11 mouse cellular contexts compared by ENCODE assay signal in genomic region chr4:33893841-33894240, GRCm38 (mm10). TPM values are rescaled to one million over a fixed set of nuclear protein-coding genes. Genes with fewer than 3 reads are reported as not detected.
DNase-seq lines count a peak whose midpoint lies in the region; ATAC-seq lines count a peak whose summit lies in the region.
"Had no signal": no experiment of that assay in that cellular context is flagged by ENCODE, and none has a peak within 500 bp of the region (broad histone marks: within the 10 kb centered on the region; RNA-seq: fewer than 3 reads in every experiment).

No protein-coding gene starts in this region.

- DNase-seq in cerebellum, adult 11 months = peak; percentile 52
- DNase-seq in cerebellum, postnatal 25 days = peak; percentile 76 to 77
- DNase-seq in layer of hippocampus, adult 8-10 months (ENCODE audit: low spot score in 2 of 2) = peak; percentile 63 to 70
- DNase-seq in left cerebral cortex, postnatal 25 days (ENCODE audit: low spot score in 2 of 2) = peak; percentile 78 to 94
- DNase-seq in heart, postnatal 10 days = no peak
- no peak for DNase-seq in embryo, embryonic 10 days (ENCODE audit: low spot score)
- DNase-seq in adrenal gland, adult (ENCODE audit: inconsistent age in 2 of 2, low spot score in 1 of 2) = no peak
- DNase-seq: liver; lung, postnatal 14 days had no signal

- intact Hi-C loops in left cerebral cortex, postnatal 25 days (cut with DNase I) = loop anchor here (5.0 to 10.0 kb wide), 2 partner anchors 97 to 369 kb away; no protein-coding TSS in a partner anchor
- intact Hi-C loops in heart, postnatal 10 days (cut with DNase I) = no loop called here

- no peak for ATAC-seq in monocyte, adult 5-6 weeks (replicated peaks; ENCODE audit: insufficient number of reproducible peaks, low FRiP score, low TSS enrichment, poor library complexity, severe bottlenecking)
- ATAC-seq: intestine, postnatal 0 days had no signal

RNA-seq across cellular contexts. Expression of gene Cnr1, which starts 30.6 kb away (rescaled TPM):
- 100 to 1,000 TPM; 150 to 169 (median 158) TPM for total RNA-seq in layer of hippocampus, adult 8-10 months (2022)
- total RNA-seq in left cerebral cortex, postnatal 25 days (2021) = 100 to 1,000 TPM; 121 to 128 TPM
- 0.32 TPM in 1 of 3 replicates, not detected in the others for total RNA-seq in monocyte, adult 5-6 weeks (2017)
- under 1 TPM; 0.14 to 0.40 TPM for total RNA-seq in heart, postnatal 10 days (2021)

Comparison
In these comparisons a context has a peak if more than half of its experiments do, and no peak if none do; other contexts are left out.
1. DNase-seq: peak in cerebellum, adult 11 months (single experiment), cerebellum, postnatal 25 days (2 of 2), layer of hippocampus, adult 8-10 months (2 of 2) and left cerebral cortex, postnatal 25 days (2 of 2); none in heart, postnatal 10 days (0 of 2), embryo, embryonic 10 days (single experiment) and adrenal gland, adult (0 of 2).
2. RNA of gene Cnr1, which starts 30.6 kb away (total RNA-seq): 150 to 169 TPM in layer of hippocampus, adult 8-10 months and 121 to 128 TPM in left cerebral cortex, postnatal 25 days; 0.14 to 0.40 TPM in heart, postnatal 10 days and 0.32 TPM in monocyte, adult 5-6 weeks; every median in the first group is over 10 times any median in the second.